Mouse (Mus musculus) B cell, adult 2 months (primary cell): ENCODE results near the gene Olfr538.
"Not testable (repeated sequence)": the region's sequence is repeated elsewhere in the genome, so short reads cannot be mapped to it uniquely, and the experiment has no call there.

Experiments
- DNase-seq, 2 experiments: peaks; one replicate each; pipeline ENCODE4 v3.0.0; 2022

Gene Olfr538

GRCm38 (mm10) chr7:140567586-140567985 is at the start of gene Olfr538:
TSS of gene Olfr538 (plus strand) at chr7:140567886.
- no peak for DNase-seq

- no peak for DNase-seq
Observed at GRCm38 (mm10) chr7:140539746-140540145, 27.9 kb upstream of the Olfr538 start.

- not testable (repeated sequence) for DNase-seq
Observed at GRCm38 (mm10) chr7:140600969-140601368, 33.3 kb downstream of the Olfr538 start, which contains the start of gene Olfr46. TSS of gene Olfr46 (plus strand) at chr7:140601269.
